In the genomic region with DNA sequence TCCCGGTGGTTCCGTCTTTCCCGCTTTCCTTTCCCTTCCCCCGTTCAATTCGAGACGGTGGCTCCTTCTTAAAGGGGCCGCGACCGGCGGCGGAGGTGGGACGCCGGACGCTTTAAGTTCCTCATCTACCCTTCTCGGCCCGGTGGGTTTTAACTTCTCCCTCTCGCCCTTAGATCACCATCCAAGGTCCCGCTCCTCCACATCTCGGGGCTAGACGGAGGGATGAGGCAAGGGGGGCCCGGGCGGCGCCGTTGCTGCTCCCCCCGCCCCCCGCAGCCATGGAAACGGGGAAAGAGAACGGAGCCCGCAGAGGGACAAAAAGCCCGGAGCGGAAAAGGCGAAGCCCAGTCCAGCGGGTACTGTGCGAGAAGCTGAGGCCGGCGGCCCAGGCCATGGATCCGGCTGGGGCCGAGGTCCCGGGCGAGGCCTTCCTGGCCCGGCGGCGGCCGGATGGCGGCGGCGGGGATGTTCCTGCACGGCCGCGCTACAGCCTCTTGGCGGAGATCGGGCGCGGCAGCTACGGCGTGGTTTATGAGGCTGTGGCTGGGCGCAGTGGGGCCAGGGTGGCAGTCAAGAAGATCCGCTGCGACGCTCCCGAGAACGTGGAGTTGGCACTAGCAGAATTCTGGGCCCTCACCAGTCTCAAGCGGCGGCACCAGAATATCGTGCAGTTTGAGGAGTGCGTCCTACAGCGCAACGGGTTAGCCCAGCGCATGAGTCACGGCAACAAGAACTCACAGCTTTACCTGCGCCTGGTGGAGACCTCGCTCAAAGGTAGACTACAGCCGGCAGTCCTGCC, we compare ENCODE assay signal across 8 mouse cellular contexts. TPM values are rescaled to one million over a fixed set of nuclear protein-coding genes. Genes with fewer than 3 reads are reported as not detected.
A peak's percentile ranks its signal among the peaks of the same experiment; 100 is the strongest.
DNase-seq lines count a peak whose midpoint lies in the region; ATAC-seq lines count a peak whose summit lies in the region.

No protein-coding gene starts in this region.

- H3K9me3 ChIP-seq in forebrain, embryonic 11.5 days (ENCODE audit: control insufficient read depth, low read length), result no peaks in the 10 kb centered on the region
- H3K9me3 ChIP-seq in heart, embryonic 15.5 days (replicated peaks), result no peaks in the 10 kb centered on the region
- H3K9me3 ChIP-seq in liver, embryonic 13.5 days (replicated peaks), result no peaks in the 10 kb centered on the region
- H3K9me3 ChIP-seq in stomach, embryonic 14.5 days (ENCODE audit: control insufficient read depth, low read depth, low read length), result no peaks in the 10 kb centered on the region

- peak overlapping the region; percentile 93 for H3K9ac ChIP-seq in forebrain, embryonic 11.5 days (ENCODE audit: low read length)
- peak overlapping the region; percentile 91 for H3K9ac ChIP-seq in heart, embryonic 15.5 days
- H3K9ac ChIP-seq in liver, embryonic 13.5 days, result peak overlapping the region; percentile 90
- peak overlapping the region; percentile 62 for H3K9ac ChIP-seq in stomach, embryonic 14.5 days (replicated peaks; ENCODE audit: low read depth, low read length)

- H3K4me2 ChIP-seq in forebrain, embryonic 11.5 days (ENCODE audit: low read depth, low read length, severe bottlenecking), result peak overlapping the region; percentile 80
- H3K4me2 ChIP-seq in heart, embryonic 15.5 days, result peak overlapping the region; percentile 89
- H3K4me2 ChIP-seq in liver, embryonic 13.5 days, result peak overlapping the region; percentile 88
- peak overlapping the region; percentile 68 for H3K4me2 ChIP-seq in stomach, embryonic 14.5 days (replicated peaks; ENCODE audit: low read depth, low read length)

- WGBS in forebrain, embryonic 11.5 days, result under 1% methylated on average over 72 of the region's 73 CpGs
- WGBS in heart, embryonic 15.5 days, result under 1% methylated on average over 73 of the region's 73 CpGs
- under 1% methylated on average over 73 of the region's 73 CpGs for WGBS in liver, embryonic 13.5 days (ENCODE audit: insufficient replicate concordance)
- under 1% methylated on average over 72 of the region's 73 CpGs for WGBS in stomach, embryonic 14.5 days

- peaks cover 5% of the 10 kb centered on the region for H3K4me1 ChIP-seq in forebrain, embryonic 11.5 days (replicated peaks; ENCODE audit: control insufficient read depth, insufficient read depth, low read length)
- peaks cover 38% of the 10 kb centered on the region for H3K4me1 ChIP-seq in heart, embryonic 15.5 days (replicated peaks)
- H3K4me1 ChIP-seq in liver, embryonic 13.5 days (replicated peaks), result peaks cover 41% of the 10 kb centered on the region
- H3K4me1 ChIP-seq in stomach, embryonic 14.5 days (ENCODE audit: control insufficient read depth, insufficient read depth, low read length), result peaks cover 18% of the 10 kb centered on the region

- no peaks in the 10 kb centered on the region; the same call in 1 of the 2 replicates for H3K36me3 ChIP-seq in forebrain, embryonic 11.5 days (ENCODE audit: control insufficient read depth, insufficient read depth, low read length)
- no peaks in the 10 kb centered on the region for H3K36me3 ChIP-seq in heart, embryonic 15.5 days
- peaks cover 40% of the 10 kb centered on the region for H3K36me3 ChIP-seq in liver, embryonic 13.5 days
- peaks cover 13% of the 10 kb centered on the region; the same call in 1 of the 2 replicates for H3K36me3 ChIP-seq in stomach, embryonic 14.5 days (ENCODE audit: control insufficient read depth, insufficient read depth, low read length)

- no peaks in the 10 kb centered on the region for H3K27me3 ChIP-seq in forebrain, embryonic 11.5 days (ENCODE audit: control insufficient read depth, insufficient read depth, low read length)
- H3K27me3 ChIP-seq in heart, embryonic 15.5 days, result no peaks in the 10 kb centered on the region
- no peaks in the 10 kb centered on the region for H3K27me3 ChIP-seq in liver, embryonic 13.5 days
- H3K27me3 ChIP-seq in stomach, embryonic 14.5 days (ENCODE audit: control insufficient read depth, insufficient read depth, low read length), result no peaks in the 10 kb centered on the region

- H3K4me3 ChIP-seq in forebrain, embryonic 11.5 days (ENCODE audit: low read depth, low read length), result peak overlapping the region; percentile 92
- peak overlapping the region; percentile 97 for H3K4me3 ChIP-seq in heart, embryonic 15.5 days
- H3K4me3 ChIP-seq in liver, embryonic 13.5 days (replicated peaks), result peak overlapping the region; percentile 83
- H3K4me3 ChIP-seq in stomach, embryonic 14.5 days (ENCODE audit: low read depth, low read length), result peak overlapping the region; percentile 69

- DNase-seq in CD8-positive naive resting alpha-beta T cell, adult 2 months (ENCODE audit: low read depth in 2 of 2, low spot score in 2 of 2), result peak; percentile 69 to 84
- DNase-seq in c-Kit-positive CD71-negative TER-119-negative erythroid progenitor cells, embryonic 14.5 days (ENCODE audit: low read depth), result peak; percentile 67
- peak; percentile 94 for DNase-seq in forebrain, embryonic 11.5 days (ENCODE audit: low spot score)
- DNase-seq in kidney, postnatal 14 days, result peak; percentile 94
- peak; percentile 68 for DNase-seq in liver, embryonic 13.5 days
- DNase-seq in natural killer cell, adult 2 months (ENCODE audit: low spot score in 2 of 2), result peak; percentile 74 to 80

- ATAC-seq in forebrain, embryonic 11.5 days (replicated peaks; ENCODE audit: low FRiP score), result peak; percentile 80
- ATAC-seq in heart, embryonic 15.5 days (replicated peaks; ENCODE audit: insufficient number of reproducible peaks, insufficient read depth, low FRiP score, low read depth), result peak; percentile 76
- peak; percentile 73 for ATAC-seq in liver, embryonic 13.5 days (ENCODE audit: low read depth)
- peak; percentile 80 for ATAC-seq in stomach, embryonic 14.5 days (ENCODE audit: insufficient number of reproducible peaks, insufficient read depth, low FRiP score, low read depth)

- peak overlapping the region; percentile 96 for H3K27ac ChIP-seq in forebrain, embryonic 11.5 days (ENCODE audit: low read depth, low read length)
- H3K27ac ChIP-seq in heart, embryonic 15.5 days, result peak overlapping the region; percentile 98
- H3K27ac ChIP-seq in liver, embryonic 13.5 days, result peak overlapping the region; percentile 92
- peak overlapping the region; percentile 98 for H3K27ac ChIP-seq in stomach, embryonic 14.5 days (ENCODE audit: low read length)

RNA-seq across cellular contexts. Expression of gene Stk35, which starts 1.1 kb away (rescaled TPM):
- polyA plus RNA-seq in forebrain, embryonic 11.5 days (2014; fragmentation: Nextera tagmentation; extraction: Ambion mirVana), result 20.4 and 21.9 TPM in 2 replicates
- polyA plus RNA-seq in heart, embryonic 15.5 days (2015; fragmentation: Nextera tagmentation; extraction: Ambion mirVana), result 6.0 and 8.9 TPM in 2 replicates
- polyA plus RNA-seq in liver, embryonic 13.5 days (2015; fragmentation: Nextera tagmentation; extraction: Ambion mirVana), result 4.0 and 4.3 TPM in 2 replicates
- 12.8 and 13.4 TPM in 2 replicates for polyA plus RNA-seq in stomach, embryonic 14.5 days (2014; fragmentation: Nextera tagmentation; extraction: Ambion mirVana)

Comparison
In these comparisons a context has a peak if more than half of its experiments do, and no peak if none do; other contexts are left out.
1. Peak in every context shown above with its lines: DNase-seq, ATAC-seq, H3K4me3 ChIP-seq and H3K27ac ChIP-seq.